Mouse (Mus musculus): ENCODE measurements around the gene Tulp4. TPM values are rescaled to one million over a fixed set of nuclear protein-coding genes. Genes with fewer than 3 reads are reported as not detected.
"Not testable (repeated sequence)": the region's sequence is repeated elsewhere in the genome, so short reads cannot be mapped to it uniquely, and the experiment has no call there.

The Tulp4 gene
- polyA plus RNA-seq, 1 experiment: 67.0 TPM

- H3K4me3 ChIP-seq (replicated peaks; ENCODE audit: extremely low read depth, low read depth, low read length); DNase-seq; H3K4me1 ChIP-seq (ENCODE audit: control insufficient read depth, insufficient read depth, low read length): not testable (repeated sequence)
- 67% methylated on average over 1 of the region's 5 CpGs for WGBS
These were observed 187.6 kb downstream of the Tulp4 start for GRCm38 (mm10) chr17:6293882-6294281.

- DNase-seq; H3K4me3 ChIP-seq (replicated peaks; ENCODE audit: extremely low read depth, low read depth, low read length); H3K4me1 ChIP-seq (ENCODE audit: control insufficient read depth, insufficient read depth, low read length): not testable (repeated sequence)
- 88% methylated on average over 9 of the region's 15 CpGs for WGBS
These were observed 191.0 kb downstream of the Tulp4 start for GRCm38 (mm10) chr17:6297060-6297795.

- DNase-seq; H3K4me3 ChIP-seq (replicated peaks; ENCODE audit: extremely low read depth, low read depth, low read length); H3K4me1 ChIP-seq (ENCODE audit: control insufficient read depth, insufficient read depth, low read length): not testable (repeated sequence)
- WGBS: 74% methylated on average over 8 of the region's 12 CpGs
These were observed 194.1 kb downstream of the Tulp4 start for GRCm38 (mm10) chr17:6300190-6300863.

Other genes starting within 250 kb of the Tulp4 start
- 7.1 and 10.9 TPM in 2 replicates for gene Synj2, start 165.2 kb upstream of the Tulp4 start, polyA plus RNA-seq (2012; rRNA removed)
- 3.2 and 5.5 TPM in 2 replicates for gene Serac1, start 26.7 kb upstream of the Tulp4 start, polyA plus RNA-seq (2012; rRNA removed)
- 11.4 and 17.3 TPM in 2 replicates for gene Gtf2h5, start 26.7 kb upstream of the Tulp4 start, polyA plus RNA-seq (2012; rRNA removed)
- 17.0 and 19.1 TPM in 2 replicates for gene Tmem181a, start 150.4 kb downstream of the Tulp4 start, polyA plus RNA-seq (2012; rRNA removed)
- gene Dynlt1a, start 211.1 kb downstream of the Tulp4 start, polyA plus RNA-seq (2012; rRNA removed): 2.1 and 3.0 TPM in 2 replicates

Data from lung, adult 2 months (tissue).